Comparison of ENCODE assay signal across 10 mouse cellular contexts in the genomic region with DNA sequence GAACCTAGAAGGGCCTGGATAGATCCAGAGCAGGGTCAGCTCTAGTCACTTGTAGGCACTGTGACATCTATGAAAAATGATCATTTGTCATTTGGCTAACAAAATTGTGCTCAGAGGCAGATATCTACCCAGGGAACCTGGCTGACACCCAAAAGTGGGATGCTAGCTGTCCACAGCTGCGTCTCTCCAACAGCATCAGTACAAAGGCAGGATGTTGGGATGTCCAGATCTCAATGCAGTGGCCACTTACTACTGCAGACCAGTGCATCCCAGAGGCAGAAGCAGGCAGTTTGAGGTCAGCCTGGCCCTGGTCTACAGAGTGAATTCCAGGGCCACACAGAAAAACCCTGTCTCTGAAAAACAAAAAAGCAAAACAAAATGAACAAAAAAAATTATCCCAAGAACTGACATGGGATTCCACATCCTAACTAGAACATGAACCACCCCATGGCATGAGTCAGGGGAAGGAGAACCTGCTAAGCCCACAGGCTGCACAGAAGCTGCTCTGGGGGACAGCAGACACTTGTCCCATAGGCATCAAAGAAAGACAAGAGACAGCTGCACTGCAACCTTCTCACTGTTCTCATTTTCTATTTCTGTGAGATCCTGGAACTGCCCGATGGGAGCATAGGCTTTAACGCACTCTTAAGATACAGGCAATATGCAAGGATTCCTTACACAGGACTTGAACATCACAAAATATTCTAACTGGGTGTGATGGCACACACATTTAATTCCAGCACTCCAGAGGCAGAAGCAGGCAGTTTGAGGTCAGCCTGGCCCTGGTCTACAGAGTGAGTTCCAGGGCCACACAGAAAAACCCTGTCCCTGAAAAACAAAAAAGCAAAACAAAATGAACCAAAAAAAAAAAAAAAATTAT.
A peak's percentile ranks its signal among the peaks of the same experiment; 100 is the strongest.
DNase-seq lines count a peak whose midpoint lies in the region; ATAC-seq lines count a peak whose summit lies in the region.
"Had no signal": no experiment of that assay in that cellular context is flagged by ENCODE, and none has a peak within 500 bp of the region (broad histone marks: within the 10 kb centered on the region; RNA-seq: fewer than 3 reads in every experiment).

No protein-coding gene starts in this region.

- DNase-seq in heart, adult 18-20 months, result peak; percentile 10 to 14
- peak; percentile 58 for DNase-seq in kidney, postnatal 10 days
- no peak for DNase-seq in kidney, adult 11 months
- peak; percentile 41 for DNase-seq in ovary, postnatal 36 days (ENCODE audit: low spot score)
- DNase-seq in ovary, postnatal 10 days (ENCODE audit: low spot score), result no peak
- DNase-seq: midbrain, embryonic 14.5 days had no signal

- no peak for ATAC-seq in heart, embryonic 11.5 days (replicated peaks; ENCODE audit: insufficient number of reproducible peaks, low FRiP score, low TSS enrichment)
- ATAC-seq in stomach, embryonic 16.5 days (ENCODE audit: insufficient read depth, low FRiP score), result no peak

- H3K9ac ChIP-seq in heart, embryonic 11.5 days (ENCODE audit: low read depth, low read length), result no peak overlapping the region
- H3K9ac ChIP-seq in stomach, embryonic 16.5 days (ENCODE audit: low read length), result no peak overlapping the region
- H3K9ac ChIP-seq: liver, embryonic 15.5 days had no signal

- H3K27me3 ChIP-seq in heart, embryonic 11.5 days (ENCODE audit: control insufficient read depth, insufficient read depth, low read length), result no peaks in the 10 kb centered on the region
- no peaks in the 10 kb centered on the region for H3K27me3 ChIP-seq in stomach, embryonic 16.5 days (ENCODE audit: control insufficient read depth, insufficient read depth, low read length)
- H3K27me3 ChIP-seq: liver, embryonic 15.5 days had no signal

- WGBS in heart, embryonic 11.5 days (ENCODE audit: insufficient replicate concordance), result 73% methylated on average over 3 of the region's 3 CpGs
- 63% methylated on average over 3 of the region's 3 CpGs for WGBS in stomach, embryonic 16.5 days

- H3K9me3 ChIP-seq in heart, embryonic 11.5 days (replicated peaks; ENCODE audit: control insufficient read depth, low read length), result no peaks in the 10 kb centered on the region
- no peaks in the 10 kb centered on the region for H3K9me3 ChIP-seq in stomach, embryonic 16.5 days (replicated peaks; ENCODE audit: control insufficient read depth, low read length)
- H3K9me3 ChIP-seq: liver, embryonic 15.5 days had no signal

- no peak overlapping the region for H3K4me2 ChIP-seq in heart, embryonic 11.5 days
- no peak overlapping the region for H3K4me2 ChIP-seq in stomach, embryonic 16.5 days (ENCODE audit: low read depth, low read length)
- H3K4me2 ChIP-seq: liver, embryonic 15.5 days had no signal

- H3K27ac ChIP-seq in heart, embryonic 11.5 days (ENCODE audit: low read depth, low read length), result no peak overlapping the region
- H3K27ac ChIP-seq in stomach, embryonic 16.5 days (ENCODE audit: low read length), result peak overlapping the region; percentile 17; the same call in 1 of the 2 replicates
- H3K27ac ChIP-seq: embryonic facial prominence, embryonic 10.5 days; liver, embryonic 15.5 days had no signal

- H3K36me3 ChIP-seq in heart, embryonic 11.5 days (ENCODE audit: control insufficient read depth, insufficient read depth, low read length), result peaks cover 15% of the 10 kb centered on the region
- no peaks in the 10 kb centered on the region for H3K36me3 ChIP-seq in stomach, embryonic 16.5 days (ENCODE audit: control insufficient read depth, insufficient read depth, low read length)

- H3K4me3 ChIP-seq in heart, embryonic 11.5 days (ENCODE audit: low read depth, low read length), result no peak overlapping the region
- H3K4me3 ChIP-seq in stomach, embryonic 16.5 days (replicated peaks; ENCODE audit: low read length), result no peak overlapping the region
- H3K4me3 ChIP-seq: embryonic facial prominence, embryonic 10.5 days; liver, embryonic 15.5 days had no signal

- no peaks in the 10 kb centered on the region; the same call in 1 of the 2 replicates for H3K4me1 ChIP-seq in heart, embryonic 11.5 days (ENCODE audit: control insufficient read depth, insufficient read depth, low read length)
- 0 out of 2 replicates have a peak, but pooled peaks cover 5% of the 10 kb centered on the region for H3K4me1 ChIP-seq in stomach, embryonic 16.5 days (ENCODE audit: control insufficient read depth, insufficient read depth, low read length)
- H3K4me1 ChIP-seq: embryonic facial prominence, embryonic 10.5 days had no signal

Comparison
In these comparisons a context has a peak if more than half of its experiments do, and no peak if none do; other contexts are left out.
1. DNase-seq: peak in heart, adult 18-20 months (2 of 2), kidney, postnatal 10 days (single experiment) and ovary, postnatal 36 days (single experiment); none in kidney, adult 11 months (single experiment) and ovary, postnatal 10 days (single experiment).